Mouse (Mus musculus) heart, embryonic 11.5 days (tissue): ENCODE measurements at regions not wholly inside any gene's neighbourhood (a gene's known extent, or its start where the extent isn't known, plus 50 kb on each side); places are given as distances from the start of the nearest gene placed in this dataset.

ENCODE experiments used
- ATAC-seq: fragments of 200-750 bp; cut with Nextera tagmentation; replicated peaks from 2 replicates; pipeline ENCODE4 v1.8.0; 2017; ENCODE audit warnings: moderate library complexity; ENCODE audit not compliant: insufficient number of reproducible peaks, low FRiP score, low TSS enrichment
- H3K27ac ChIP-seq: fragments of 300-500 bp; sonication (generic); 2 replicates; pipeline ENCODE4 v1.5.1; 2014; ENCODE audit warnings: mild to moderate bottlenecking, low read depth, low read length
- H3K27me3 ChIP-seq: fragments of 300-500 bp; sonication (generic); 2 replicates; pipeline ENCODE4 v1.6.1; 2014; ENCODE audit warnings: mild to moderate bottlenecking, low read length, mixed read lengths; ENCODE audit not compliant: control insufficient read depth, insufficient read depth
- H3K36me3 ChIP-seq: fragments of 300-500 bp; sonication (generic); 2 replicates; pipeline ENCODE4 v1.6.1; 2014; ENCODE audit warnings: mild to moderate bottlenecking, low read length, moderate library complexity, mixed read lengths; ENCODE audit not compliant: control insufficient read depth, insufficient read depth
- H3K4me1 ChIP-seq: fragments of 300-500 bp; sonication (generic); 2 replicates; pipeline ENCODE4 v1.6.1; 2014; ENCODE audit warnings: low read length; ENCODE audit not compliant: control insufficient read depth, insufficient read depth
- H3K4me2 ChIP-seq: fragments of 300-500 bp; sonication (generic); 2 replicates; pipeline ENCODE4 v1.6.1; 2014; ENCODE audit warnings: mild to moderate bottlenecking, moderate library complexity
- H3K4me3 ChIP-seq: fragments of 300-500 bp; sonication (generic); 2 replicates; pipeline ENCODE4 v1.5.1; 2014; ENCODE audit warnings: low read depth, low read length
- H3K9ac ChIP-seq: fragments of 300-500 bp; sonication (generic); 2 replicates; pipeline ENCODE4 v1.6.1; 2014; ENCODE audit warnings: mild to moderate bottlenecking, low read depth, low read length, moderate library complexity
- H3K9me3 ChIP-seq: fragments of 300-500 bp; sonication (generic); replicated peaks from 2 replicates; pipeline ENCODE4 v1.6.1; 2016; ENCODE audit warnings: low read length; ENCODE audit not compliant: control insufficient read depth
- WGBS: fragments of 180-500 bp; shearing (Covaris S2); extraction: QIAGEN DNeasy Blood & Tissue Kit; methylation state at CpG from one replicate; pipeline ENCODE4 v1.1.7; 2014; ENCODE audit not compliant: insufficient replicate concordance; 5-methylcytosine and 5-hydroxymethylcytosine counted together

DNA sequence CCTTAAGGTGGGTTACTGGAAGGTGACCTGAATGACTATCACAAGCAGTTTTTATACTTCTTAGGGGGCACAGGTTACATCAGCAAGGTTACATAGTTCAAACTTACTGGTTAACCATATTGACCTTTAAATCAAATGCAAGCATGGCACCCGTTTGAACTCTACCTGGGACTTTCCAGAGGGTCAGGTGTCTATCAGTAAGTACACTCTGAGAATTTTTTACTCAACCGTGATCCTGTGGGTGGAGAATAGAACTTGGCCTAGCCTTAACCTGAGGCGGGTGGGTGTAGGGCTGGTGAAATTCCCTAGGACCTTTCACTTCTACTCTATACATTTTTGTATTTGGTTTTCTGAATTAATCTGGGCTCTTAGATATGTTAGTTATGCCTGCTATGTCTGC lies 170.5 kb upstream of the Rasa1 start:
- ATAC-seq, result no peak
- no peaks in the 10 kb centered on the region for H3K27me3 ChIP-seq
- H3K27ac ChIP-seq, result no peak overlapping the region
- no peak overlapping the region for H3K9ac ChIP-seq
- no peaks in the 10 kb centered on the region for H3K36me3 ChIP-seq
- H3K4me1 ChIP-seq, result no peaks in the 10 kb centered on the region
- WGBS, result 62% methylated on average over 3 of the region's 3 CpGs
- H3K4me3 ChIP-seq, result no peak overlapping the region
- no peaks in the 10 kb centered on the region for H3K9me3 ChIP-seq
- H3K4me2 ChIP-seq, result no peak overlapping the region

DNA sequence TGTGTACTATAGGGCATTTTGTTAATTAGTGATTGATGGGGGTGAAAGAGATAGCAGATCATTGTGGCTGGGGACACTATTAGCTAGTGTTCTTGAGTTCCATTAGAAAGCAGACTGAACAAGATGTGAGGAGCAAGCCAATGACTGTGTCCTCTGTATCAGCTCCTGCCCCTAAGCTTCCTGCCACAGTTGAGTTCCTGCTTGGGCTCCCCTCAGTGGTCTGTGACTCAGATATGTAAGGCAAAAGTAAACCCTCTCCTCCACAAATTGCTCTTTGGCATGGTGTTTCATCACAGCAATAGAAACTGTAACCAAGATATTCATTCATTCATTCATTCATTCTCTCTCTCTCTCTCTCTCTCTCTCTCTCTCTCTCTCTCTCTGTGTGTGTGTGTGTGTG lies 169.7 kb upstream of the Rasa1 start:
- no peak overlapping the region for H3K9ac ChIP-seq
- no peak overlapping the region for H3K4me2 ChIP-seq
- H3K27me3 ChIP-seq, result no peaks in the 10 kb centered on the region
- no peaks in the 10 kb centered on the region for H3K4me1 ChIP-seq
- ATAC-seq, result no peak
- H3K27ac ChIP-seq, result no peak overlapping the region
- H3K4me3 ChIP-seq, result no peak overlapping the region
- H3K9me3 ChIP-seq, result no peaks in the 10 kb centered on the region
- H3K36me3 ChIP-seq, result no peaks in the 10 kb centered on the region

DNA sequence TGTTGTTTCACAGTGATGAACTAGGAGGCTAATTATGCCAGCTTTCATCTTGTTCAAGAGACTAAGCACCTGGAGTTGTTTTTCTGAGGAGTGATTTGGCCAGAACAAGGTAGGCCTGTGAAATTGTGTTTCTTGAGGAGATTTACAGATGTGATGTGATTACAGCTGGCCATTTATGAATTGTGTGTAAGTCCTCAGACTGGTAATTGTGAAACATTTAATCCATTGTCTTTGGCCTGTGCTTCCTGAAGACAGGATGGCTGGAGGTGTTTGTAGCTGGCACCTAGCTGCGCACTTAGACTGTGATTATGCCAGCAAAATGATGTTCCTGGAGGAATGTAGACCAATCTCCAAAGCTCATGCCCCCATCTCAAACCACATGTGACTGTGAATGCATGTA lies 150.7 kb upstream of the Rasa1 start:
- no peaks in the 10 kb centered on the region for H3K9me3 ChIP-seq
- no peak for ATAC-seq
- H3K4me1 ChIP-seq, result peaks cover 7% of the 10 kb centered on the region; the same call in 1 of the 2 replicates
- H3K4me3 ChIP-seq, result no peak overlapping the region
- 86% methylated on average over 1 of the region's 1 CpGs for WGBS
- H3K36me3 ChIP-seq, result no peaks in the 10 kb centered on the region
- no peak overlapping the region for H3K9ac ChIP-seq
- H3K27me3 ChIP-seq, result no peaks in the 10 kb centered on the region
- no peak overlapping the region for H3K27ac ChIP-seq
- no peak overlapping the region for H3K4me2 ChIP-seq

DNA sequence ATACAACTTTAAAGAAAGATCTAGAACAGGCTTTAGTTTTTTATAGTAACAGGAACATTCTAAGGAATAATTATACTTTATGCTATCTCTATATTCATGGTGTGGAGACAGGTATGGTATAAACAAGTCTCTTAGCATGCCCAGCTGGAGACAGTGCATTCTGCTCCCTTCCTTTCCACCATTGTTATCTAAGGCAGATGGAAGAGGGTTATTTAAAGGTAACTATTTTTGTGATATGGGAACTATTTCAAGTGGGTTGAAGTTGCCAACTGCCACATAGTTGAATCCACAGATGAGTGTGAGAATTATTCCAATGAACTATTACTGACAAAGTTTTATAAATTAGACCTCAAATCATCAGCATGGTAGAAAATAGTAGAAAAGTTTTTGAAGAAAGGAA lies 148.9 kb upstream of the Rasa1 start:
- Histone ChIP-seq H3K9ac (no peak overlapping the region), H3K4me3 (no peak overlapping the region), H3K4me1 (peaks cover 7% of the 10 kb centered on the region; the same call in 1 of the 2 replicates), H3K36me3 (no peaks in the 10 kb centered on the region), H3K4me2 (no peak overlapping the region), H3K9me3 (no peaks in the 10 kb centered on the region), H3K27me3 (no peaks in the 10 kb centered on the region), H3K27ac (peak overlapping the region; percentile 24; the same call in 1 of the 2 replicates)
- no peak for ATAC-seq

DNA sequence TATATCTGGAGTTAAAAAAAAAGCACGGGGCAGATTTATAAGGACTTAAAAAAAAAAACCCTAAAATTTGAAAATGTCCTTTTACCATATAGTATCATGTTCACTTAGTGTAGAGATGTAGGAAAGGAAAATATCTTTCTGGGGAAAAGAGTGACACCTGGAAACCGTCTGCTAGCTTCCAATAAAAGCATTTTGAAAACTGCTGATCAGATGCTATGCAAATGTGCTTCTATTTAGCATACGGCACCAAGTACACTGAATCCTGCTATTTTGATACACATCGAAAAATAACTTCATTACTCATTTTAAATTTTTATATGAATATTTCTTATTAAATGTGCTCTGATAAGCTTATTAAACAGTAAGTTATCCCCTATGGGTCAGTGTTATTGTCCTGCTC lies 148.1 kb upstream of the Rasa1 start:
- Histone ChIP-seq H3K9me3 (no peaks in the 10 kb centered on the region), H3K27me3 (no peaks in the 10 kb centered on the region), H3K4me2 (no peak overlapping the region), H3K9ac (no peak overlapping the region), H3K4me3 (no peak overlapping the region), H3K27ac (no peak overlapping the region), H3K4me1 (peaks cover 7% of the 10 kb centered on the region; the same call in 1 of the 2 replicates), H3K36me3 (no peaks in the 10 kb centered on the region)
- WGBS, result 80% methylated on average over 4 of the region's 4 CpGs
- ATAC-seq, result no peak

DNA sequence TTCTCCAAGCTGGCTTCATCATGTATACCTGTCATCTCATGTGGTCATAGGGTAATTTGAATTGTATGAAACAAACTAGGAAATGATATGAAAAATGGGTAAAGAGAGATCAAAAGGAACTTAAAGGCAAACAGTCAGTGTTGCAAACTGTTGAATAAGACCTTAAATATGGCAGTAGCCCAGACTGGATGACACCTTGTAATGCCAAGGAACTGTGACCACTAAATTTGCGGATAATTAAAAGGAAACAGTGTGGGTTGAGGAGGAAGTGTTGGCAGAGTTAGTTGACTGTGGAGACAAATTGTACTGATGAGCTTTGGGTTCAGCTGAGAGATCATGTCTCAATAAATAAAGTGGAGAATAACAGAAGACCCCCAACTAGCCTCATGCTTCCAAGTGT lies 147.3 kb upstream of the Rasa1 start:
- Histone ChIP-seq H3K27me3 (no peaks in the 10 kb centered on the region), H3K4me1 (peaks cover 7% of the 10 kb centered on the region; the same call in 1 of the 2 replicates), H3K27ac (no peak overlapping the region), H3K9me3 (no peaks in the 10 kb centered on the region), H3K36me3 (no peaks in the 10 kb centered on the region), H3K4me3 (no peak overlapping the region), H3K4me2 (no peak overlapping the region), H3K9ac (no peak overlapping the region)
- ATAC-seq, result no peak
- 77% methylated on average over 1 of the region's 1 CpGs for WGBS

DNA sequence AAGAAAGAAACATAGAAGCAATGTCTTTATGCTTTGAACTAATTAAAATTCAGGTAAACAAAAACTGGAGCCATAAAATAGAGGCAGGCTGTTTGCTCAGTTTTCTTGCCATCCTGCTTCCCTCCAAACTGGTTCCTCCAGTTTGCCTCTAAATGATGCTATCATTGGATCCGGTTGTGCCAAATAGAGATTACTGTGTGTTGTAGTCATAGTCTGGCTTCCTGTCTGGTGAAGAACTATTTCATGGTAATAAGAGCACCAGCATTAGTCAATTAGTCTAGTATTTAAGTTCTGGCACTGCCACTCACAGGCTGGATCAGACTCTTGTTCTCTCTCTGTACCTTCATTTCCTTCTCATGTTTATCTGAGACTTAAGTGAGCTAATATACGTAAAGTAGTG lies 141.9 kb upstream of the Rasa1 start:
- Histone ChIP-seq H3K9me3 (no peaks in the 10 kb centered on the region), H3K36me3 (no peaks in the 10 kb centered on the region), H3K27me3 (no peaks in the 10 kb centered on the region), H3K4me2 (no peak overlapping the region), H3K4me1 (no peaks in the 10 kb centered on the region), H3K4me3 (no peak overlapping the region), H3K9ac (no peak overlapping the region), H3K27ac (no peak overlapping the region)
- no peak for ATAC-seq
- WGBS, result 68% methylated on average over 2 of the region's 2 CpGs

DNA sequence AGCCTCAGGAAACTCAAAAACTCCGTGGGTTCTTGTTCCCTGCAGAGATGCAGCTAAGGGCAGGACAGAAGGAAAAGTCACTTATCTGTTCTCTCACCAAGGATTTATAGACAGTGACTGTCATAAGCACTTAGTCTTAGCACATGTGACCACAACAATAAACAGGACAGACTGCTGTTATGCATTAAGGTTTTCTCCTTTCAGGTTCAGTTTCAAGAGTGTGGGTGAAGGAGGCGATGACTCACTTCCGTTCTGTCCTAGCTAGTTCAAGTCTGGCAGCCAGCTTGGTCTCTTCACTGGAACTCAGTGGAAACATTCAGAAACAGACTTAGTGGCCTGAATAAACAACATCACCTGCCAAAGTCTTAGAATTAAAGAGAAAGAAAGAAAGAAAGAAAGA lies 141.1 kb upstream of the Rasa1 start:
- Histone ChIP-seq H3K27me3 (no peaks in the 10 kb centered on the region), H3K9me3 (no peaks in the 10 kb centered on the region), H3K36me3 (no peaks in the 10 kb centered on the region), H3K4me1 (no peaks in the 10 kb centered on the region), H3K9ac (no peak overlapping the region), H3K4me3 (no peak overlapping the region), H3K4me2 (no peak overlapping the region), H3K27ac (no peak overlapping the region)
- WGBS, result 62% methylated on average over 3 of the region's 3 CpGs
- ATAC-seq, result no peak

DNA sequence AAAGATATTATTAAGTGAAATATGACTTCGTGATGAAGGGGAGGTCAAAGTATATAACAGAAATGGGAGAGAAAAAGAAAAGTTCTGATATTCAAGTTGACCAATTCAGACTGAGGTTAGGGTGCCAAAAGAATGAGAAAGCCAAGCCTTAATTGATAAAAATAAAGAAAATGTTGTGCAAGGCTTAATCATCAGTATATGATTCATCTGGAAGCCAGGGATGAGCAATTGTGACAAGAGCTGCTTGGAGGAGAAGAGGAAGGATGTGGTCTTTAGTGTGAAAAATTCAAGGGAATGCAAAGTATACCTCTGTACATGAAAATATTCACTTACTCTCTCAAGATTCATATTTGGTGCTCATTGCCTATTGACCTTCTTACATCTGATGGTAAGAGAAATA lies 129.7 kb upstream of the Rasa1 start:
- no peak for ATAC-seq
- Histone ChIP-seq H3K27me3 (no peaks in the 10 kb centered on the region), H3K27ac (no peak overlapping the region), H3K9ac (no peak overlapping the region), H3K9me3 (no peaks in the 10 kb centered on the region), H3K36me3 (no peaks in the 10 kb centered on the region), H3K4me1 (no peaks in the 10 kb centered on the region), H3K4me2 (no peak overlapping the region), H3K4me3 (no peak overlapping the region)
- WGBS, result 84% methylated on average over 1 of the region's 1 CpGs
